Mouse (Mus musculus): ENCODE results near the gene Gm9944.

- TF ChIP-seq EP300 (IDR thresholded peaks at IDR 0.05; ENCODE audit: low read depth) (no peak), CTCF (IDR thresholded peaks at IDR 0.05; ENCODE audit: low read depth) (no peak)
Observed at GRCm38 (mm10) chr4:144493331-144493730, 40.2 kb upstream of the Gm9944 start.
